Mouse (Mus musculus) cerebellum, adult 9-11 months (tissue): ENCODE measurements around the gene Arhgef39.

Source experiments
- DNase-seq: peaks from one replicate; pipeline ENCODE4 v3.0.0; 2022

Arhgef39 gene

GRCm38 (mm10) chr4:43499407-43500333 is at the start of gene Arhgef39:
Arhgef39 (minus strand) TSS chr4:43499695.
- DNase-seq, result peak; percentile 86

GRCm38 (mm10) chr4:43549055-43549454 is 49.6 kb upstream of the Arhgef39 start:
- no peak for DNase-seq

- DNase-seq, result no peak
These were observed 47.7 kb upstream of the Arhgef39 start for GRCm38 (mm10) chr4:43547160-43547559.

- DNase-seq, result no peak
These were observed 47.0 kb upstream of the Arhgef39 start for GRCm38 (mm10) chr4:43546375-43547047.

- DNase-seq, result no peak
These were observed 42.5 kb upstream of the Arhgef39 start for GRCm38 (mm10) chr4:43542044-43542443.

GRCm38 (mm10) chr4:43536031-43536430 is 36.5 kb upstream of the Arhgef39 start:
- DNase-seq, result no peak

- DNase-seq, result no peak
These were observed 36.1 kb upstream of the Arhgef39 start for GRCm38 (mm10) chr4:43535628-43536027.

GRCm38 (mm10) chr4:43533270-43533669 is 33.8 kb upstream of the Arhgef39 start:
- no peak for DNase-seq

GRCm38 (mm10) chr4:43530581-43530980 is 31.1 kb upstream of the Arhgef39 start:
- peak; percentile 70 for DNase-seq

- no peak for DNase-seq
These were observed 30.6 kb upstream of the Arhgef39 start for GRCm38 (mm10) chr4:43530081-43530501.

- DNase-seq, result no peak
These were observed 29.0 kb upstream of the Arhgef39 start for GRCm38 (mm10) chr4:43528487-43528886.

- DNase-seq, result no peak
These were observed 28.4 kb upstream of the Arhgef39 start for GRCm38 (mm10) chr4:43527880-43528279.

GRCm38 (mm10) chr4:43519956-43520355 is 20.5 kb upstream of the Arhgef39 start:
- peak; percentile 87 for DNase-seq

GRCm38 (mm10) chr4:43519551-43519950 is 20.1 kb upstream of the Arhgef39 start:
- no peak for DNase-seq

- no peak for DNase-seq
These were observed 16.5 kb upstream of the Arhgef39 start for GRCm38 (mm10) chr4:43515764-43516708.

GRCm38 (mm10) chr4:43513791-43514190 is 14.3 kb upstream of the Arhgef39 start:
- DNase-seq, result no peak

GRCm38 (mm10) chr4:43513300-43513699 is 13.8 kb upstream of the Arhgef39 start:
- no peak for DNase-seq

- DNase-seq, result no peak
These were observed 13.2 kb upstream of the Arhgef39 start for GRCm38 (mm10) chr4:43512653-43513052.

- DNase-seq, result no peak
These were observed 12.4 kb upstream of the Arhgef39 start for GRCm38 (mm10) chr4:43511675-43512454.

- no peak for DNase-seq
These were observed 9.6 kb upstream of the Arhgef39 start for GRCm38 (mm10) chr4:43509109-43509508.

- DNase-seq, result peak; percentile 57
These were observed 9.1 kb upstream of the Arhgef39 start for GRCm38 (mm10) chr4:43508666-43508997.
